Comparison of ENCODE assay signal across 9 mouse cellular contexts in genomic region chr3:153973949-153974760, GRCm38 (mm10). TPM values are rescaled to one million over a fixed set of nuclear protein-coding genes. Genes with fewer than 3 reads are reported as not detected.
DNase-seq lines count a peak whose midpoint lies in the region; ATAC-seq and TF ChIP-seq lines count a peak whose summit lies in the region.
"Had no signal": no experiment of that assay in that cellular context is flagged by ENCODE, and none has a peak within 500 bp of the region (broad histone marks: within the 10 kb centered on the region; RNA-seq: fewer than 3 reads in every experiment).

No protein-coding gene starts in this region.

- TF ChIP-seq CTCF in gastrocnemius, adult 2 months (IDR thresholded peaks at IDR 0.05) = no peak
- TF ChIP-seq CTCF in E14TG2a.4 (conservative IDR thresholded peaks at IDR 0.05; ENCODE audit: low read length) = no peak

- H3K27ac ChIP-seq in gastrocnemius, adult 2 months = no peak overlapping the region
- H3K27ac ChIP-seq in embryonic facial prominence, embryonic 13.5 days = no peak overlapping the region

- intact Hi-C loops in gastrocnemius, adult 2 months (cut with DNase I) = no loop called here
- intact Hi-C loops in left cerebral cortex, postnatal 4 days (cut with DNase I) = loop anchor here (10.0 kb wide), 1 partner anchor 601 kb away; no protein-coding TSS in a partner anchor

- peaks cover 18% of the 10 kb centered on the region for H3K9me3 ChIP-seq in E14TG2a.4 (ENCODE audit: low read length)
- H3K9me3 ChIP-seq in embryonic facial prominence, embryonic 13.5 days = peaks cover 5% of the 10 kb centered on the region; the same call in 1 of the 2 replicates

- peaks cover 71% of the 10 kb centered on the region for H3K27me3 ChIP-seq in E14TG2a.4 (ENCODE audit: insufficient read depth, low read length)
- peaks cover 52% of the 10 kb centered on the region for H3K27me3 ChIP-seq in embryonic facial prominence, embryonic 13.5 days

- no peak for DNase-seq in gastrocnemius, adult 2 months
- no peak for DNase-seq in gastrocnemius, adult 18-20 months (ENCODE audit: low spot score)
- peak; percentile 54 for DNase-seq in left cerebral cortex, postnatal 4 days
- peak; percentile 18 for DNase-seq in right cerebral cortex, postnatal 14 days
- DNase-seq in thymus, postnatal 14 days = no peak
- no peak for DNase-seq in adrenal gland, adult 18-20 months (ENCODE audit: low spot score in 2 of 2)

- no peaks in the 10 kb centered on the region for H3K36me3 ChIP-seq in E14TG2a.4 (ENCODE audit: insufficient read depth, low read length)
- H3K36me3 ChIP-seq in embryonic facial prominence, embryonic 13.5 days = no peaks in the 10 kb centered on the region

- WGBS in embryonic facial prominence, embryonic 13.5 days = 3% methylated on average over 21 of the region's 21 CpGs

- no peak for ATAC-seq in embryonic facial prominence, embryonic 13.5 days (ENCODE audit: insufficient number of reproducible peaks, insufficient read depth, low FRiP score, low TSS enrichment, low read depth)

- peak overlapping the region; percentile 74 for H3K9ac ChIP-seq in embryonic facial prominence, embryonic 13.5 days

- H3K4me2 ChIP-seq in embryonic facial prominence, embryonic 13.5 days = peak overlapping the region; percentile 97

- H3K4me1 ChIP-seq in E14TG2a.4 (replicated peaks; ENCODE audit: low read depth, low read length) = peaks cover 20% of the 10 kb centered on the region
- peaks cover 13% of the 10 kb centered on the region for H3K4me1 ChIP-seq in embryonic facial prominence, embryonic 13.5 days

- peak overlapping the region; percentile 68 for H3K4me3 ChIP-seq in gastrocnemius, adult 2 months
- peak overlapping the region; percentile 83 for H3K4me3 ChIP-seq in E14TG2a.4 (replicated peaks; ENCODE audit: low read length)
- H3K4me3 ChIP-seq in embryonic facial prominence, embryonic 13.5 days = peak overlapping the region; percentile 63

RNA-seq across cellular contexts. Expression of gene Slc44a5, which starts 0.9 kb away (rescaled TPM):
- under 1 TPM in 1 of 2 experiments, not detected in 1; 0.17 TPM for total RNA-seq in gastrocnemius, adult 2 months (2021)
- total RNA-seq in gastrocnemius, adult 18-20 months (2021) = under 1 TPM in 1 of 2 experiments, not detected in 1; 0.05 TPM
- 2.2 and 2.6 TPM in 2 replicates for polyA plus RNA-seq in embryonic facial prominence, embryonic 13.5 days (2015; fragmentation: Nextera tagmentation; extraction: Ambion mirVana)
- total RNA-seq in left cerebral cortex, postnatal 4 days (2021) = 10 to 100 TPM; 18.9 to 23.0 TPM
- under 1 TPM in 1 of 2 experiments, not detected in 1; 0.16 TPM for total RNA-seq in adrenal gland, adult 18-20 months (2021)
- total RNA-seq: neutrophil, adult 5-6 weeks had no signal

RNA-seq across cellular contexts. Expression of gene Acadm, which starts 29.7 kb away (rescaled TPM):
- 100 to 1,000 TPM; 288 to 531 TPM for total RNA-seq in gastrocnemius, adult 2 months (2021)
- 100 to 1,000 TPM; 316 to 427 TPM for total RNA-seq in gastrocnemius, adult 18-20 months (2021)
- polyA plus RNA-seq in embryonic facial prominence, embryonic 13.5 days (2015; fragmentation: Nextera tagmentation; extraction: Ambion mirVana) = 65.6 and 72.2 TPM in 2 replicates
- total RNA-seq in left cerebral cortex, postnatal 4 days (2021) = 10 to 100 TPM; 29.5 to 33.9 TPM
- total RNA-seq in adrenal gland, adult 18-20 months (2021) = 100 to 1,000 TPM; 734 to 946 TPM

Comparison
In these comparisons a context has a peak if more than half of its experiments do, and no peak if none do; other contexts are left out.
1. DNase-seq: peak in left cerebral cortex, postnatal 4 days (single experiment) and right cerebral cortex, postnatal 14 days (single experiment); none in gastrocnemius, adult 2 months (single experiment), gastrocnemius, adult 18-20 months (single experiment), thymus, postnatal 14 days (single experiment) and adrenal gland, adult 18-20 months (0 of 2).
2. RNA of gene Slc44a5, which starts 0.9 kb away (total RNA-seq): 18.9 to 23.0 TPM in left cerebral cortex, postnatal 4 days; 0.17 TPM in gastrocnemius, adult 2 months, 0.16 TPM in adrenal gland, adult 18-20 months and 0.05 TPM in gastrocnemius, adult 18-20 months; every median in the first group is over 10 times any median in the second.
3. RNA of gene Acadm, which starts 29.7 kb away (total RNA-seq): 734 to 946 TPM in adrenal gland, adult 18-20 months, 288 to 531 TPM in gastrocnemius, adult 2 months and 316 to 427 TPM in gastrocnemius, adult 18-20 months; 29.5 to 33.9 TPM in left cerebral cortex, postnatal 4 days; every median in the first group is over 4 times any median in the second.
4. Peak in every context shown above with its lines, with median percentiles within 50 percentile points of each other: H3K4me3 ChIP-seq.